Mouse (Mus musculus): ENCODE data around the gene Epp13.
"Not testable (repeated sequence)": the region's sequence is repeated elsewhere in the genome, so short reads cannot be mapped to it uniquely, and the experiment has no call there.

The Epp13 gene

DNA sequence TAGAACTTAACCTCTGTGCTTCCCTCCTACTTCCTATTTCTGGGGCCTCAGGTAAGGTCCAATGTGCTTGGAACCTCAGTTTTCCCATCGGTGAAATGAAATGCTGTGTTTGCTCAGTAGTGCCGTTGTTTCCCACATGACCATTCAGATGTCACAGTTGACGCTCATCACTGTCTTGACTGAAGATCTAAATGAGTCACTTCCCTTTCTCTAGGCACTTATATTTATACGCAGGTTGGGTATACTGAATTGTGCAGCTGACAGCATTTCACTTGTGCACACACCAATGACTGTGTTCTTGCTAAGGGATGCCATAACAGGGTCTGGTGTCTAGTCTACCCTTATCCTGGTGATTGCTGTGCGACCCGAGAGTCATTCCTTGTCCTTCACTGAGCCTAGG, 32.9 kb downstream of the Epp13 start:
- DNase-seq (ENCODE audit: low spot score in 2 of 2): no peak

DNA sequence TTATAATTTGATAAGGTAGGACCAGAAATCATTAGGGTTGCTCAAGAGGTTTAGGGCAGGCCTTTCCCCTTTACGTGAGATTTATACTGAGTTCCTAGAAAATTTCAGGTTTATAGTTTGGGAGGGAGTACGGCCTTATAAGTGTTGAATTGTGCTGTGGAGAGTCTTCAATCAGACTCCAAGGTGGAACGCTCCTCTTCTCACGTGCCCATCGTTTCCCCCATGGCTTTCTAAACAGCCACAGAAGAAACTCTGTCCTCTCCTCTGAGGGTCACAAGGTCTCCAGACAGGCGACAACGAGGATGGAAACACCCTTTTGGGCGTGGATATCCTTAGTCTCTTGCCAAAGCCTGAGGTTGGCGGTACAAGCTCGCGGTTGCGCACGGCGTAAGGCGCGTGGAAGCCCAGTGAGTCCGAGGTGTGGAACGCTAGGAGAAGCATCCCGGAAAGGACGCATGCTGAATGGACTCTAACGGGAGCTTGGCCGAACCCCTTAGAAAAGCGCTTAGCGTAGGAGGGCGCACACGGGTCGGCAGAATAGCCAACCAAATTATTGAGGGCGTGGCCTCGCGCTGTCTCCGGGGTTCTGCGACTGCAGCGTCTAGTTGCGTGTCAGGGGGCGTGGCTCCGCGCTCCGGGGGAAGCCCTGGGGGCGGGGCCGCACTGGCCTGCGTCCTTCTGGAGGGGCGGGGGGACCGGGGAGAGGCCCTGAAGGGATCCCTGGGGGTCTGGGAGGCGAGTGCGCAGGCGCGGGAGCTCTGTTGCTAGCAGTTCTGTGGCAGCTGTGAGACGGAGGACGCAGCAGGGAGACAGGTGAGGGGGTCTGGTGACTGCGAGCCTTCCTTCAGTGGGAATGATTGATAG, 33.6 kb downstream of the Epp13 start, which contains the start of gene Zfp667:
Gene Zfp667 (plus strand): TSS at position 738 of the 864 bp plus-strand sequence.
- DNase-seq (ENCODE audit: low spot score in 2 of 2): peak; percentile 92 to 95

DNA sequence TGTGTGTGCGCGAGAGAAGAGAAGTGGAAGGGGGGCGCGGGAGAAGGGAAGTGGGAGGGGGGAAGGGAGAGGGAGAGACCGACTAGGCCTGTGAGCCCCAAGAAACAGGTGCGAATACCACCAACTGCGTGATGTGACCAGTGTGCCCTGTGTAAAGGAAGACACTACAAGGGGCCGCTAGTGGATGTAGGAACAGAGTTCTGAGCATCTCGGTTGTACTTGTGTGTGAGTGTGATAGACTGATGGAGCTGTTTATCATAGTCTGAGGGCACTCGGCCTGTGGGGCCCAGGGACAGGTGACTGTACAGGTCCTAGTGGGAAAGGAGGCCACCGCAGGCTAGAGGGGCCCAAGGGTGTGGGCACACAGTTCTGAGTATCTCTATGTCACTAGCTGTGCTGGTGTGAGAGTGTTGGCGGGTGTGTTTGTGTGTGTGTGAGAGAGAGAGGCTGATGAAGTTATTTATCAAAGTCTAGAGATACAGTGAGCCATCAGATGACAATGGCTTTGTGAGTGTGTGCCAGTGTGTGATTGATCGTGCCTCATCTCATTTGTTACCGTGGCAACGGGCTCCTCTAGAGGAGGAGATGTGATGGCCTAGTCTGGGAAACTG, 34.5 kb downstream of the Epp13 start:
- DNase-seq (ENCODE audit: low spot score in 2 of 2): no peak

DNA sequence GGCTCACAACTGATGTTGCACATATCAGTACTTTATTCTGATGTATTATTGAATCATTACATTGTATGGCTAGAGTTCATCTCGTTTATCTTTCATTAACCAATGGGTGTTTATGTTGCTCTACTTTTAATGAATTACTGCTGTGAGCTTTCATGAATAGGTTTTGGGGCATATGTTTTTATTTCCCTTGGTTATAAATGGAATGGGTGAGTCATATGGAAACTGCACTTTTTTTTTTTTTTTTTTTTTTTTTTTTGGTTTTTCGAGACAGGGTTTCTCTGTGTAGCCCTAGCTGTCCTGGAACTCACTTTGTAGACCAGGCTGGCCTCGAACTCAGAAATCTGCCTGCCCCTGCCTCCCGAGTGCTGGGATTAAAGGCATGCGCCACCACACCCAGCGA, 38.6 kb downstream of the Epp13 start:
- DNase-seq (ENCODE audit: low spot score in 2 of 2): not testable (repeated sequence)

DNA sequence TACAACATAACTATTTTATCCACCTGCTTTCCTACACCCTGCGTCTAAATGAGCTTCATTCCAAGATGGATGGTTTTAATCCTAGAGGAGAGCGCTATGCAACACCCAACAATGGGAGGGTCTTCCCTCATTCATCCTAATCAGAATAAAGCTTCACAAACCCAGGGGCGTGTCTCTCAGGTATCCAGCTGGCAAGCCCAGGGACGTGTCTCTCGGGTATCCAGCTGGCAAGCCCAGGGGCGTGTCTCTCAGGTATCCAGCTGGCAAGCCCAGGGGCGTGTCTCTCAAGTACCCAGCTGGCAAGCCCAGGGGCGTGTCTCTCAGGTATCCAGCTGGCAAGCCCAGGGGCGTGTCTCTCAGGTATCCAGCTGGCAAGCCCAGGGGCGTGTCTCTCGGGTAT, 48.3 kb downstream of the Epp13 start:
- DNase-seq (ENCODE audit: low spot score in 2 of 2): not testable (repeated sequence)

DNA sequence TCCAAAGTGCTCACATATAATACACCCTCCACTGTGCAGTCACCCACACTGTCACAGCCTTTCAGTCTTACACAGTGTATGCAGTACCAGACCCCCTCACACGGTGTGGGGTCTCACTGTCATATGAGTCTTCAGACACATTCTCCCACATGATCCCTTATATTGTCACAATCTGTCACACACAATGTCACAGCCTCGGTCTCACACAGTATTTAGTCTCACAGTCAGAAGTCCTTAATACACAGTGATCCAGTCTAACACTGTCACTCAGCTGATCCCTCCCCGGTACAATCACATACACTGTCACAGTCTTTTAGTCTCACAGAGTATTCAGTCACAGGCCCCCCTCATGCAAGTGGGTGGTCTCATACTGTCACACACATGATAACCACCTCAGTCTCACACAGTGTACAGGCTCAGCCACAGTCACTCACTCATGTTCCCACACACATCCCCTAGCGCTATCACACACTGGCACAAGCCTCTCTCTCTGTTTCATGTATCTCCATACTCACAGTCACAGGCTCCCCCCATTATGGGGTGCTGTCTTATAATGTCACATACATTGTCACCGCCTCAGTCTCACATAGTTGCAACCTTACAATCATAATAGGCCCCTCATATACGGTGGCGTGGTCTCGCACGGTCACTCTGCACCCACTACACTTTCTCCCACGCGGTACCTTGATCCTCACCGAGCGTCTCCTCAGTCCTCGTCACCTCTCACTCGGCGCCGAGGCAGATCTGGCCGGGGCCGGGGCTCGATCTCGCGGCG, 78.1 kb downstream of the Epp13 start:
- DNase-seq (ENCODE audit: low spot score in 2 of 2): no peak

DNA sequence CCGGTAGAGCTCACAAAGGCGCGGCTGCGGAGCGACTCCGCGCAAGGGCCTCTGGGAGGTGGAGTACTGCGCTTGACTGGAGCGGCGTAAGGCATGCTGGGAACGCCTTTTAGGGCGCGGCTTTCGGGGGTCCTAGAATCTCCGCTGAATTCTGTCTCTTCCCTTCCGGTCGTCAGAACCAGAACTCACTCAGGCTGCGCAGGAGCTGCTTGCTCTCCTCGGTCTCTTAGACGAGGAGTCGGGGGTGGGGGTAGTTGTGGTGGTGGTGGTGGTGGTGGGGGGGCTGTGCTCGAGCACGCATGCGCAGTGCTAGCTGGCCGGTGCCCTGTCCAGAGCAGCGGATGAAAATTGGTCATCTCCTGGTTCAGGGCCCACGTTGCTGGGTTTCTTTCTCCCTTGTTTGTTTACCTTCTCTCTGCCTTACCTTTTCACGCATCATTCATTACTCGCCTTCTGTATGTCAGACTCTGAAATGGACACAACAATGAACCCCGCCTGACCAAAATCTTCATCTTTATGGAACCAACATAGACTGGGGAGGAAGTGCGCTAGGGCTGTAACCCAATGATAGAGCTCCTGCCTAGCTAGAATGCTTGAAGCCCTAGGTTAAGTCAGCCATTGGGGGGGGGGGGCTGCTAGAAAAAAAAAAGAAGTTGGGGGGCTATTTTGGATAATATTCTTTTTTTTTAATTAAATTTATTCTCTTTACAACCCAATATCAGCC, 78.9 kb downstream of the Epp13 start, which contains the start of gene Zfp583:
Gene Zfp583 (minus strand): TSS at position 53 of the 724 bp plus-strand sequence.
- peak; percentile 47 to 62 for DNase-seq (ENCODE audit: low spot score in 2 of 2)

Data from spleen, postnatal 14 days (tissue).